Mouse (Mus musculus) frontal cortex, adult 2 months (tissue): Measurements from ENCODE around the gene Mid1. TPM values are rescaled to one million over a fixed set of nuclear protein-coding genes. Genes with fewer than 3 reads are reported as not detected.
"Not testable (repeated sequence)": the region's sequence is repeated elsewhere in the genome, so short reads cannot be mapped to it uniquely, and the experiment has no call there.

Experiments used
- DNase-seq, 2 experiments: peaks; one replicate each; pipeline ENCODE4 v3.0.0; 2022; ENCODE audit warnings: low spot score in 1 of 2; ENCODE audit errors: extremely low spot score in 1 of 2
- polyA plus RNA-seq: library from polyadenylated mRNA; depleted of rRNA; stranded (reverse); fragments of >200 nt; gene quantifications from 2 replicates; pipeline ENCODE4 v1.2.3, GENCODE M21; 2012

Gene Mid1
- polyA plus RNA-seq, 1 experiment: 11.9 TPM

- peak in 1 of 2 experiments; percentile 52 for DNase-seq
Measured at GRCm38 (mm10) chrX:169983401-169984165, 298.6 kb downstream of the Mid1 start.

GRCm38 (mm10) chrX:169984331-169984730, 299.3 kb downstream of the Mid1 start:
- not testable (repeated sequence) for DNase-seq

- not testable (repeated sequence) for DNase-seq
Measured at GRCm38 (mm10) chrX:169984853-169985252, 299.9 kb downstream of the Mid1 start.

GRCm38 (mm10) chrX:169985796-169986195, 300.8 kb downstream of the Mid1 start:
- DNase-seq: not testable (repeated sequence)

- peak; percentile 88 to 93 for DNase-seq
Measured at GRCm38 (mm10) chrX:169986519-169987367, 301.7 kb downstream of the Mid1 start.

- DNase-seq: peak in 1 of 2 experiments; percentile 45
Measured at GRCm38 (mm10) chrX:169987368-169987837, 302.4 kb downstream of the Mid1 start.

GRCm38 (mm10) chrX:169988571-169989218, 303.7 kb downstream of the Mid1 start:
- peak in 1 of 2 experiments; percentile 49 for DNase-seq

- DNase-seq: not testable (repeated sequence)
Measured at GRCm38 (mm10) chrX:169989219-169989595, 304.2 kb downstream of the Mid1 start.

GRCm38 (mm10) chrX:169989691-169990631, 305.0 kb downstream of the Mid1 start:
- peak in 1 of 2 experiments; percentile 96 for DNase-seq

GRCm38 (mm10) chrX:169991128-169991873, 306.3 kb downstream of the Mid1 start:
- DNase-seq: peak; percentile 89 to 91

GRCm38 (mm10) chrX:169992086-169992930, 307.3 kb downstream of the Mid1 start:
- not testable (repeated sequence) for DNase-seq

- not testable (repeated sequence) for DNase-seq
Measured at GRCm38 (mm10) chrX:169992951-169993547, 308.1 kb downstream of the Mid1 start.

GRCm38 (mm10) chrX:169994011-169994865, 309.2 kb downstream of the Mid1 start:
- DNase-seq: peak in 1 of 2 experiments; percentile 35

GRCm38 (mm10) chrX:169994866-169995711, 310.1 kb downstream of the Mid1 start:
- DNase-seq: not testable (repeated sequence)

- DNase-seq: not testable (repeated sequence)
Measured at GRCm38 (mm10) chrX:169995909-169996521, 311.0 kb downstream of the Mid1 start.
